Mouse (Mus musculus) right cerebral cortex, postnatal 36 days (tissue): ENCODE results near the gene Crebzf.

Experiments used
- DNase-seq, 2 experiments: peaks; one replicate each; pipeline ENCODE4 v3.0.0; 2022; ENCODE audit warnings: low spot score in 2 of 2, mixed read lengths in 1 of 2

The Crebzf gene

GRCm38 (mm10) chr7:90442518-90443080, at the start of gene Crebzf:
Gene Crebzf, plus strand, starts transcription at chr7:90442729.
- peak; percentile 93 to 95 for DNase-seq

DNA sequence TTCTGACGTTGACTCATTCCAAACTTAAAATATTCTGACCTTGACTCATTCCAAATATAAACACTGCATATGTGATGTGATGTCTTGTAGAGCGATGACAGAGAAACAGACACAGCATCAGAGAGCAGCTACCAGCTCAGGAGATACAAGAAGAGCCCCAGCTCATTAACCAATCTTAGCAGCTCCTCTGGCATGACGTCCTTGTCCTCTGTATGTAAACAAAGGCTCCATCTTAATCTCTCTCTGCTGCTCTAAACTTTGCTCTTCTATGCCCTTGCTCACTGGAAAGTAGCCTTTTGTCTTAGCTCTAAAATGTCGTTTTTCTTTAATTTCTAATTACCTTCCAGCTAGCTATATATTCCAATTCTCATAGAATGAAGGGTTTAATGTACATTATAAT, 47.5 kb upstream of the Crebzf start:
- DNase-seq = no peak

- DNase-seq = no peak
Observed at GRCm38 (mm10) chr7:90395928-90396327, 46.6 kb upstream of the Crebzf start.

DNA sequence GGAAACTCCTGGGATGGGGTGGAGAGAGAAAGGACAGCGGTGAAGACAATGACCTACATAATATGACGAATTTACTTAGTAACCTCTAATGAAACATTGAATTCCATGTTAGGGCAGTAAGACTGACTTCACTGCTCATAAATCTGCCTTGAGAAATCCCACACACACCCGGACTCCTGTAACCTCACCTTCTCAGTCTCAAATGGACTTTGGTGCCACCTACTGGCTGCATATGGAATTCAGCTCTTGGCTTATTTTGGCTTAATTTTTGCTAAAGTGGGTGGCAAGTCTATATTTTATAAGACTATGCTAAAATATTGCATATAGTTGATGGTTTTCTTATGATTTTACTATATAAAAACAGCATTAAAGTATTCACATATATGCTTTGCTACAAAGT, 32.6 kb upstream of the Crebzf start:
- DNase-seq = no peak

GRCm38 (mm10) chr7:90426020-90427001, 16.2 kb upstream of the Crebzf start, which contains the start of gene Ccdc89:
Gene Ccdc89, plus strand, starts transcription at chr7:90426577.
- DNase-seq = peak; percentile 74 to 81

DNA sequence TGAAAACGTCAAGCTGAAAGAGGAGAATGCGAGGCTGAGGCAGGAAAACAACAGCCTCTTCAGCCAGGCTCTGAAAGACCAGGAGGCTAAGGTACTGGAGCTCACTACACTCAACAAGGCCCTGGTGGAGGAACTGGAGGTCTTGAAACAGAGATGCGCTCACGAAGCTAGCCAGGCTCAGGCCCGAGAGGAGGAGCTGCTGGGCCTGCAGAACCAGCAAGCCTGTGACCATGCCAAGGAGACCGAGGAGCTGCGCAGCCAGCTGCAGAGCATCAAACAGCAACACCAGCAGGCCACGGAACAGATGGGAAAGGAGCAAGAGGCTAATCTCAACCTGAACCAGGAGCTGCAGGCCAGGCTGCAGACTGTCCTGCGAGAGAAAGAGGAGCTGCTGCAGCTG, 15.5 kb upstream of the Crebzf start:
- no peak for DNase-seq

- DNase-seq = no peak
Observed at GRCm38 (mm10) chr7:90432221-90432620, 10.3 kb upstream of the Crebzf start.

- DNase-seq = no peak
Observed at GRCm38 (mm10) chr7:90440044-90440443, 2.5 kb upstream of the Crebzf start.

DNA sequence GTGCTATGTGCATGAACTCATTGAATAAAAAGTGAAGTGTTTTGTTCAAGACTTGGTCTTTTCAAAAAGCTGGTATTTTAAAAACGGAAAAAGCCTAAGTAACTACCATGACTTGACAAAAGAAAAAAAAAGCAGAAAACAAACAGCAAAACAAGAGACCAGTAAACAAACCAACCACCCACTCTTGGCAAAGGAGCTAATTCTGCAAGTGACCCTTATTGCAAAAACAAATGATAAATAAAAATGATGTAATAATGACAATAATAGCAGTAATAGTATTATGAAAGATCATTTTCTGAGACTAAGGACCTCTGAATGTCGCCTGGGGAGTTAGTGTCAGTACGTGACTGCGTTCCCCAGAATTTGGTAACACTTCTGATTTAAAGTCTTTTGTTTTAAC, 459 bp upstream of the Crebzf start:
- DNase-seq = no peak

GRCm38 (mm10) chr7:90443101-90444091, 867 bp downstream of the Crebzf start:
- peak; percentile 42 to 53 for DNase-seq

GRCm38 (mm10) chr7:90444206-90444605, 1.7 kb downstream of the Crebzf start:
- DNase-seq = no peak

- no peak for DNase-seq
Observed at GRCm38 (mm10) chr7:90456149-90456844, 13.8 kb downstream of the Crebzf start.

GRCm38 (mm10) chr7:90456845-90457468, 14.4 kb downstream of the Crebzf start, which contains the start of gene Tmem126a:
Gene Tmem126a, minus strand, starts transcription at chr7:90457229.
- peak; percentile 78 to 83 for DNase-seq

GRCm38 (mm10) chr7:90457517-90457916, 15.0 kb downstream of the Crebzf start:
- DNase-seq = no peak

DNA sequence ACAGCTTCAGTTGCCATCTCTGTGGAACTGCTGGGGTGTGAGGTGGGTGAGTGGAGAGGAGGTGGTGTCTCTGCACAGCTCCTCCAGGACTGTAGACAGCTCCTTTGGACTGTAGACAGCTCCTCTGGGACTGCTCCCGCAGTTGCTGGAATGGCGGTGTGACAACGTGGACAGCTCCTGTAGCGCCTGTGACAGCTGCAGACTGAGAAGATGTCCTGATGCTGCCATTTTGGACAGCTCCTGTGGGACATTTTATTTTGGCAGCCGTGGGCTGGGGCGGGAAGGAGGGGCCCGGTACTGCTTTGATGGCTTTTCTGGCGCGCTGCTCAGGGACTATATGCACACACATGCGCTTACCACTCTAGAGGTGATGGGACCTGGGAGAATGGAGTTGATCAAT, 17.8 kb downstream of the Crebzf start:
- no peak for DNase-seq

DNA sequence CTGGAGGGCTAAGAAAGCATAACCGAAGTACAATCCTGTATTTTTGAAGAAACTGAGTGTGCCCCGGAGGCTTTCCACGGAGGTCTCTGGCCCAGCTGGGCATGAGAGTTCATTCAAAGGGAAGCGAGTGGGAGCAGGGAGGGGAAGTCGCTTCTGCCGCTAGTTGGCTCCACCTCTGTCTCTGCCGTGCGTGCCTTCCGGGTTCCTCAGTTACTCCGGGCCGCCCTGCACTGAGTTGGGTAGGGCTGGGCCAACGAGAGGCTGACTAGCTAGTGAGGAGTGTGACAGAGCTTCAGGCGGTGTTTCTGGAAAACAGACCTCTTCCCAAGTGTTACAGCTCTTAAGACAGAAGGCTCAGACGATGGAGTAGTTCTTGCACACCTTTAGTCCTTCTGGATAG, 18.4 kb downstream of the Crebzf start:
- DNase-seq = no peak

DNA sequence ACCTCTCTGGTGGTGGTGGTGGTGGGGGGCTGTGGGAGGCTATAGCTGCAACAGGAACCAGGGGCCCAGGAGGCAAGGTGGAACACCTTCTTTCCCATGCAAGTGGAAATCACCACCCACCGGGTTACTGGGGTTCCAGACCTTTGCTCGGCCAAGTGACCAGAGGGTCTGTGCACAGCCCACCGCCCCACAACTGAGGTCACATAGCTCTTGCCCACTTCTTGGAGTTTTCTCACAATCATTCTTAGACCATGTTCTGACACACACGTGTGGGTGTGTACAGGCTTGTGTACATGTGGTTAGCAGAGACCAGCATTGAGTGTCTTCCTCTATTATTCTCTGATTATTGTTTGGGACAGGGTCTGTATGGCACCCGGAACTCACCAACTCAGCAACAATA, 18.9 kb downstream of the Crebzf start:
- no peak for DNase-seq

GRCm38 (mm10) chr7:90473511-90473910, 31.0 kb downstream of the Crebzf start:
- DNase-seq = no peak

GRCm38 (mm10) chr7:90475793-90476312, 33.3 kb downstream of the Crebzf start, which contains the start of gene Tmem126b:
Gene Tmem126b, minus strand, starts transcription at chr7:90476001.
- peak; percentile 99 for DNase-seq
